20 mouse cellular contexts compared by ENCODE assay signal in genomic region chr2:33759447-33759846, GRCm38 (mm10).
DNase-seq lines count a peak whose midpoint lies in the region; ATAC-seq lines count a peak whose summit lies in the region.
"Had no signal": no experiment of that assay in that cellular context is flagged by ENCODE, and none has a peak within 500 bp of the region (broad histone marks: within the 10 kb centered on the region; RNA-seq: fewer than 3 reads in every experiment).

No protein-coding gene starts in this region.

- H3K27ac ChIP-seq in hindbrain, embryonic 10.5 days: peak overlapping the region; percentile 42; the same call in 1 of the 2 replicates
- no peak overlapping the region for H3K27ac ChIP-seq in hindbrain, embryonic 11.5 days (ENCODE audit: low read depth, low read length)
- peak overlapping the region; percentile 59 for H3K27ac ChIP-seq in forebrain, embryonic 11.5 days (ENCODE audit: low read depth, low read length)
- peak overlapping the region; percentile 75 for H3K27ac ChIP-seq in hindbrain, embryonic 13.5 days
- H3K27ac ChIP-seq in midbrain, embryonic 15.5 days: peak overlapping the region; percentile 54
- H3K27ac ChIP-seq: liver, embryonic 15.5 days; stomach, embryonic 15.5 days had no signal

- no peak for DNase-seq in hindbrain, embryonic 10.5 days (ENCODE audit: low spot score)
- DNase-seq in hindbrain, embryonic 11.5 days (ENCODE audit: low spot score): no peak
- peak; percentile 60 for DNase-seq in forebrain, embryonic 11.5 days (ENCODE audit: low spot score)
- DNase-seq in cerebellum, postnatal 25 days: no peak
- DNase-seq in kidney, postnatal 14 days: no peak
- DNase-seq in gastrocnemius, postnatal 14 days: no peak
- DNase-seq: adrenal gland, postnatal 10 days; cerebellum, adult 18-20 months; gastrocnemius, postnatal 10 days; heart, adult 18-20 months; heart, postnatal 36 days; layer of hippocampus, postnatal 36 days; thymus, adult 2 months had no signal

- 72% methylated on average over 10 of the region's 10 CpGs for WGBS in hindbrain, embryonic 10.5 days
- 65% methylated on average over 10 of the region's 10 CpGs for WGBS in hindbrain, embryonic 11.5 days
- WGBS in forebrain, embryonic 11.5 days: 37% methylated on average over 10 of the region's 10 CpGs
- WGBS in hindbrain, embryonic 13.5 days: 35% methylated on average over 10 of the region's 10 CpGs
- 25% methylated on average over 10 of the region's 10 CpGs for WGBS in midbrain, embryonic 15.5 days

- H3K4me2 ChIP-seq in hindbrain, embryonic 11.5 days (replicated peaks; ENCODE audit: low read depth, low read length): no peak overlapping the region
- H3K4me2 ChIP-seq in forebrain, embryonic 11.5 days (ENCODE audit: low read depth, low read length, severe bottlenecking): no peak overlapping the region
- H3K4me2 ChIP-seq in hindbrain, embryonic 13.5 days: no peak overlapping the region
- no peak overlapping the region for H3K4me2 ChIP-seq in midbrain, embryonic 15.5 days
- H3K4me2 ChIP-seq: liver, embryonic 15.5 days; stomach, embryonic 15.5 days had no signal

- peaks cover 23% of the 10 kb centered on the region for H3K36me3 ChIP-seq in hindbrain, embryonic 10.5 days
- no peaks in the 10 kb centered on the region for H3K36me3 ChIP-seq in hindbrain, embryonic 11.5 days (ENCODE audit: control insufficient read depth, insufficient read depth, low read length)
- no peaks in the 10 kb centered on the region for H3K36me3 ChIP-seq in forebrain, embryonic 11.5 days (ENCODE audit: control insufficient read depth, insufficient read depth, low read length)
- peaks cover 15% of the 10 kb centered on the region; the same call in 1 of the 2 replicates for H3K36me3 ChIP-seq in hindbrain, embryonic 13.5 days
- H3K36me3 ChIP-seq in midbrain, embryonic 15.5 days (replicated peaks): no peaks in the 10 kb centered on the region
- H3K36me3 ChIP-seq: stomach, embryonic 15.5 days had no signal

- H3K4me3 ChIP-seq in hindbrain, embryonic 10.5 days: no peak overlapping the region
- no peak overlapping the region for H3K4me3 ChIP-seq in hindbrain, embryonic 11.5 days (ENCODE audit: low read depth, low read length)
- H3K4me3 ChIP-seq in forebrain, embryonic 11.5 days (ENCODE audit: low read depth, low read length): no peak overlapping the region
- H3K4me3 ChIP-seq in hindbrain, embryonic 13.5 days: no peak overlapping the region
- no peak overlapping the region for H3K4me3 ChIP-seq in midbrain, embryonic 15.5 days
- H3K4me3 ChIP-seq: liver, embryonic 15.5 days; stomach, embryonic 15.5 days had no signal

- no peak overlapping the region for H3K9ac ChIP-seq in hindbrain, embryonic 11.5 days (ENCODE audit: low read depth, low read length)
- 0 out of 2 replicates have a peak overlapping the region, but pooled peaks have one; percentile 8 for H3K9ac ChIP-seq in forebrain, embryonic 11.5 days (ENCODE audit: low read length)
- H3K9ac ChIP-seq in hindbrain, embryonic 13.5 days: no peak overlapping the region
- H3K9ac ChIP-seq in midbrain, embryonic 15.5 days: 0 out of 2 replicates have a peak overlapping the region, but pooled peaks have one; percentile 16
- H3K9ac ChIP-seq: liver, embryonic 15.5 days; stomach, embryonic 15.5 days had no signal

- no peak for ATAC-seq in hindbrain, embryonic 11.5 days (ENCODE audit: low FRiP score)
- no peak for ATAC-seq in forebrain, embryonic 11.5 days (replicated peaks; ENCODE audit: low FRiP score)
- no peak for ATAC-seq in hindbrain, embryonic 13.5 days (ENCODE audit: low FRiP score)
- 0 out of 2 replicates have a peak, but pooled peaks have one; percentile 8 for ATAC-seq in midbrain, embryonic 15.5 days (replicated peaks)
- ATAC-seq: CD4-positive, CD25-positive, alpha-beta regulatory T cell, adult 4 months; intestine, embryonic 16.5 days; Patski had no signal

- H3K4me1 ChIP-seq in hindbrain, embryonic 10.5 days (replicated peaks): peaks cover 45% of the 10 kb centered on the region
- H3K4me1 ChIP-seq in hindbrain, embryonic 11.5 days (replicated peaks; ENCODE audit: control insufficient read depth, insufficient read depth, low read length): no peaks in the 10 kb centered on the region; the same call in 1 of the 2 replicates
- H3K4me1 ChIP-seq in forebrain, embryonic 11.5 days (replicated peaks; ENCODE audit: control insufficient read depth, insufficient read depth, low read length): peaks cover 15% of the 10 kb centered on the region
- peaks cover 58% of the 10 kb centered on the region for H3K4me1 ChIP-seq in hindbrain, embryonic 13.5 days (replicated peaks)
- peaks cover 48% of the 10 kb centered on the region for H3K4me1 ChIP-seq in midbrain, embryonic 15.5 days

- no peaks in the 10 kb centered on the region for H3K27me3 ChIP-seq in hindbrain, embryonic 10.5 days (ENCODE audit: insufficient read depth, poor library complexity, severe bottlenecking)
- H3K27me3 ChIP-seq in hindbrain, embryonic 11.5 days (ENCODE audit: control insufficient read depth, insufficient read depth, low read length): no peaks in the 10 kb centered on the region
- no peaks in the 10 kb centered on the region for H3K27me3 ChIP-seq in forebrain, embryonic 11.5 days (ENCODE audit: control insufficient read depth, insufficient read depth, low read length)
- no peaks in the 10 kb centered on the region for H3K27me3 ChIP-seq in hindbrain, embryonic 13.5 days
- H3K27me3 ChIP-seq in midbrain, embryonic 15.5 days (replicated peaks): no peaks in the 10 kb centered on the region
- H3K27me3 ChIP-seq: liver, embryonic 15.5 days; Patski; stomach, embryonic 15.5 days had no signal

- intact Hi-C loops in gastrocnemius, postnatal 14 days (cut with DNase I; ENCODE audit: low total_unique reads): no loop called here

- no peaks in the 10 kb centered on the region for H3K9me3 ChIP-seq in hindbrain, embryonic 10.5 days
- no peaks in the 10 kb centered on the region for H3K9me3 ChIP-seq in hindbrain, embryonic 11.5 days (ENCODE audit: control insufficient read depth, low read length)
- H3K9me3 ChIP-seq in forebrain, embryonic 11.5 days (ENCODE audit: control insufficient read depth, low read length): no peaks in the 10 kb centered on the region
- no peaks in the 10 kb centered on the region for H3K9me3 ChIP-seq in hindbrain, embryonic 13.5 days
- H3K9me3 ChIP-seq in midbrain, embryonic 15.5 days: no peaks in the 10 kb centered on the region
- H3K9me3 ChIP-seq: liver, embryonic 15.5 days; stomach, embryonic 15.5 days had no signal

Comparison
In these comparisons a context has a peak if more than half of its experiments do, and no peak if none do; other contexts are left out.
1. H3K9ac ChIP-seq: peak in forebrain, embryonic 11.5 days (single experiment) and midbrain, embryonic 15.5 days (single experiment); none in hindbrain, embryonic 11.5 days (single experiment) and hindbrain, embryonic 13.5 days (single experiment).